Mouse (Mus musculus): Measurements from ENCODE around the gene Eif3j1.
A peak's percentile ranks its signal among the peaks of the same experiment; 100 is the strongest.
"Not testable (repeated sequence)": the region's sequence is repeated elsewhere in the genome, so short reads cannot be mapped to it uniquely, and the experiment has no call there.

The Eif3j1 gene

GRCm38 (mm10) chr2:122027862-122028755 lies at the start of gene Eif3j1:
Gene Eif3j1 (plus strand): TSS chr2:122028546.
- DNase-seq (ENCODE audit: low spot score in 2 of 2), result peak; percentile 49 to 74

DNA sequence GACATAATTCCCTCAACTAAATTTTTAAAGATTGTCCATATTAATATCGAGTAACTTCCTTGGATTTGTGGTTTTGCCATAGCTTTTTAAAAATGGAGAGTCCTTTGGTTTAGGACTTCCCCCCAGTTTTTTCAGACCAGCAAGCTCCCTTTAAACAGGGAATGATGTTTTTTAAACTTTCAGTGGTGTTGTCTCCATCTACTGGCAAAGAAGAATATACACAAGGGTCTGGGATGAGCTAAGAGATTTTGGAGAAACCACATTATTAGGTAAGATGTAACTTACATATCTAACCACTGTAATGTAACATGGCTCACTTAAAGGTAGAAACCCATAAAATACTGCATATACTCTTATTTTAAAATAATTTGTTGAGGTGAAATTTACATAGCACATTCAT lies 32.6 kb upstream of the Eif3j1 start:
- DNase-seq (ENCODE audit: low spot score in 2 of 2), result no peak

DNA sequence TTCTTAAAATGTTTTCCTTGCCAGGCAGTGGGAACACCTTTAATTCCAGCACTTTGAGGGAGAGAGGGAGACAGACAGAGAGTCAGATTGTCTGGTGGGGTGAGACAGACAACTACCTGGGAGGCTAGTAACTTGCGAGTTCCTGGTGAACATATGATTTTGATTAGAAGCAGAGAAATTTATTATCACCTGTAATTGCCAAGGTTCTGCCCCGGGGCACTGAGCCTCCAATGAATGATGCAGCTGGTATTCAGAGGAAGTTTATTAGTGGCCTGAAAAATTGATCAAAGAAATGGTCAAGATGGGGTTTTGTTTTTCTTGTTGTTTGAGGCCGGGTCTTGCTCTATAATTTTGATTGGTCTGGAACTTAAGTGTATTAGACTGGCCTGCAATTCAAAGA lies 19.5 kb upstream of the Eif3j1 start:
- DNase-seq (ENCODE audit: low spot score in 2 of 2), result no peak

DNA sequence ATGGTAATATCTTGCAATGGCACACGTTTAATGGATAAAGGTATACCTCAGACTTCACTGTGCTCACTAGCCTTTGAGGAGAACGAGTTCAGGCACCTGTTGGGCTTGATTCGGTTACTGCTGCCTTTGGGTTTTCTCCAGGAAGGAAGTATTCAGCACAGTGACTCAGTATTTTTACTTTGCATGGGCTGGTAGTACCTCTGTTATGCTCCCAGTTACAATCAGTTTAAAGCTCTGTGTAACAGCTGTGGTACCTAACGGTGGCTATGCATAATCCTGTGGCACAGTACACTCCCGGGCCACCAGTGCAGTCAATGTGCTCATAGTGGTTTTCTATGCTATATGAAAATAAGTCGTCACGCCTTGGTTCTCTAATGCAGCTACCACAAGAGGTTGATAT lies 16.9 kb upstream of the Eif3j1 start:
- no peak for DNase-seq (ENCODE audit: low spot score in 2 of 2)

GRCm38 (mm10) chr2:122018705-122019104 lies 9.6 kb upstream of the Eif3j1 start:
- DNase-seq (ENCODE audit: low spot score in 2 of 2), result no peak

GRCm38 (mm10) chr2:122022284-122022683 lies 6.1 kb upstream of the Eif3j1 start:
- DNase-seq (ENCODE audit: low spot score in 2 of 2), result no peak

DNA sequence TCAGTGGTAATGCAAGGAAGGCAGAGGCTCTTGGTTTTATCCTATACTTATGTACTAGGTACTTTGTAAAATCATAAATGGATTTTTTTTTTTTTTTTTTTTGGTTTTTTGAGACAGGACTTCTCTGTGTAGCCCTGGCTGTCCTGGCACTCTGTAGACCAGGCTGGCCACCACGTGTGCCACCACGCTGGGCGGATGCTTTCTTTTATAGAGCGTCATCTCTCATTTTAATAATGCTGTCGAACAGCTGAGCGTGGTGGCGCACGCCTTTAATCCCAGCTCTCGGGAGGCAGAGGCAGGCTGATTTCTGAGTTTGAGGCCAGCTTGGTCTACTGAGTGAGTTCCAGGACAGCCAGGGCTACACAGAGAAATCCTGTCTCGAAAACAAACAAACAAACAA lies 1.3 kb upstream of the Eif3j1 start:
- DNase-seq (ENCODE audit: low spot score in 2 of 2), result not testable (repeated sequence)

DNA sequence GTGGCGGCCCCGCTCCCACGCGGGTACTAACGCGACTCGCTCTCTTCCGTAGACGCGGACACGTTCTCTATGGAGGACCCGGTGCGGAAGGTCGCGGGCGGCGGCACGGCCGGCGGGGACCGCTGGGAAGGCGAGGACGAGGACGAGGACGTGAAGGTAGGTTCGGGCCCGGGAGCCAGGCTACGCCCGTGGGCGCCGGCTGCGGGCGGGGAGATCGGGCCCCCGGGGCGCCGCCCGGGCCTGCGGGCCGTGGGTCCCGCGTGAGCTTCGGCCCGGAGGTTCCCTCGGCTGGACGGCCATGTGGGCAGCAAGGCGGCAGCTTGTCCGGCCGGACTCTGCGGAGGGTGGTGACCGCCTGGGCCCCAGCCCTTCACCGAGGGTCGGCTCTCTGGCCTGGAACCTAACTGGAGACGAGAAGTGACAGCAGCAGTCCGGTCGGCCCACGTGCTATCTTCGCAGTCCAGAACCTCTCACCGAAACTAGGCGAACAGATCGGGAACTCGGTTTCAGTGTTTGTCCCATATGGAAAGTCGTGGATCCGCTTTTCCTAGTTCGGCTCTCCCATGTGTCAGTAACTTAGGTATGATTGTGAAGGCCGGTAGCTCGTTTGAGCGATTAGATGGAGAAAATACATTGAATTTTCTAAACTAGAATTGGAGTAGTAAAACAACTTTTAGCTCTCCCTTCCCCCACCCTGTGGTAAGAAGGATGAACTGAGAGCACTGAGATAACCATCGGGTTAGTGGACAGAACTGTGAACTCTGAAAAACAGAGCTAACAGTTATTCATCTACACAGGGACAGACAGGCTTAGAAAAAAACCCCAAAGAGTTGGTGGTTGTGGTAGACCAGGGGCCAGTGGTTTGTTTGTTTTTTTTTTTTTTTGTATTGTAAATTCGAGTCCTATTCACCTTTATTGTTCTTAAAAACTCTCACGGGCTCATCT lies 682 bp downstream of the Eif3j1 start:
- DNase-seq (ENCODE audit: low spot score in 2 of 2), result no peak

- no peak for DNase-seq (ENCODE audit: low spot score in 2 of 2)
Measured at GRCm38 (mm10) chr2:122031970-122032369, 3.6 kb downstream of the Eif3j1 start.

DNA sequence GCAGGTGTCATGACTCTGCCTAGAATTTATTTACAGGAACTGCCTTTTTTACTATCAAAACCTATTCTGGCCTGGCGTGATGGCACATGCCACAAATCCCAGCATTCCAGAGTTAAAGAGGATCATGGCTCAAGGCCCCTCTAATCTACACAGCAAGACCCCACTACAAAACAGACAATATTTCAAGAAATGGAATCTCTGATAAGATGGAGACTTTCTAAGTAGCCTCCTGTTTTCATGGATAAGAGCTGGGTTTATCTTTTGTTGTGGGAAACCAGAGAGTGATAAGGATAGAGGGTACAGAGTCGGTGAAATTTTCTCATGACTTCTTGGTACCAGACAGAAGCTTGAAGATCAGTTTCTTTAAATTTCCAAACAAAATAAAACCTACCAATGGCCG lies 7.7 kb downstream of the Eif3j1 start:
- DNase-seq (ENCODE audit: low spot score in 2 of 2), result no peak

DNA sequence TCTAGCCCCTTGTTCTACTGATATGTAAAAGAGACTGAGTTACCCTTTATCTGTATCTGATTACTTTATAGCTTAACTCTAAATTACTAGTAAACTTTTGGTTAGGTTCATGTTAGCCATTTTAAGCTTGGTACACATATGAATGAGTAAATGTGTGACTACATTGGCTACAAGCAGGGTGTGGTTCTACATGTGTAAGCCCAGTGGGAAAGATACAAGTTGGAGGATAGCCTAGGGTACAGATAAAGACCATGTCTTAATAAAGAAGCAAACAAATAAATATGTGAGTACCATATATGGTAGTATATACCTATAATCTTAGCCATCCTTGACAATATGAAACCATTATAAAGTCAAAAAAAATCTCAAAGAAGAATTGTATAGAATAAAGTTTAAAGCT lies 15.6 kb downstream of the Eif3j1 start:
- DNase-seq (ENCODE audit: low spot score in 2 of 2), result no peak

DNA sequence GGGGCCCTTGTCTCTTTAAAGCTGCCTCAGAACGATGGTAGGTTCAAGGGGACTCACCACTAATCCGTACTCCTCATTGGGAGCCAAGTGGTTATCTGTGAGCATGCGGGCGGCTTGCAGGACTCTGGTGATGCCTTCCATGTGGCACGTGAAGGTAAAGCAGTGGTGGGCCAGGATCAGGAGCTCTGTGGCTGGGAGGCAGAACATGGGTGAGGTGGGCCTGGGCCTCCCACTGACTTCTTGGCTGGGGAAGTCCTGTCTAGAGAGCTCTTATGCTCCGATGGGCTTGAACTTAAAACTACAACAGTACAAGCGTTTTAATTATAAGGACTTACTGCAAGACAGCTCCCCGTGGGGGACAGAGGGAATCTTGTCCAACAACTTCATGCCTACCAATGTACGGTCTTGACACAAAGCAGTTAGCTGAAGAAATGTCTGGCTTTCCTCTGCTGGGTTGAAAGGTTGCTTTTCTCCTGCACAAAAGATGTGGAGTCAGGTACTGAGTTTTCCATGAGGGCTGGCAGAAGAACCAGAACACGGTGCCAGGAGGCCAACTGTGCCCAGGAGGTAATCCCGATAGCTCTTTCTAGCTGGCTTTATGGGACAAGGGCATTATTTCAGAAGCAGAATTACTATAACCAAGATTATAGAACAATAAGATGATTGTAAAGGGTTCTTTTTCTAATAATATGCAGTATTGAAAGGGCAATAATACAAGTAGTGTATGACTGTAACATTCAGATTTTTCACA lies 31.2 kb downstream of the Eif3j1 start:
- no peak for DNase-seq (ENCODE audit: low spot score in 2 of 2)

- no peak for DNase-seq (ENCODE audit: low spot score in 2 of 2)
Measured at GRCm38 (mm10) chr2:122065200-122065969, 37.0 kb downstream of the Eif3j1 start.

DNA sequence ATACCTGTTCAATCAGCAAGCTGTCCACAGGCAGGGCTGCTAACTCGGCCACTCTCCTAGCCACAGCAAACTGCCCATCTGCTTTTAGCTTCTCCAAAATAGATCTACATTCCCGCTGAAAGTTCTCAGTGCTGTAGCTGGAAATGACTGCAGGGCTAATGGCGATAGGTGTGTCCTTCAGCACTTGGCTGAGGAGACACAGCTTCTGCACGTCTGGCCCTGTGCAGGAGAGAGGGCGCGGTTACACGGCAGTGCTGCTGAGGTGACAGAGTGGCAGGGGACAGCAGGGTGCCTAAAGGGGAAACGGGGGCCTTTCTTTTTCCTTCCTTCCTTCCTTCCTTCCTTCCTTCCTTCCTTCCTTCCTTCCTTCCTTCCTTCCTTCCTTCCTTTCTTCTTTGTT lies 37.9 kb downstream of the Eif3j1 start:
- no peak for DNase-seq (ENCODE audit: low spot score in 2 of 2)

DNA sequence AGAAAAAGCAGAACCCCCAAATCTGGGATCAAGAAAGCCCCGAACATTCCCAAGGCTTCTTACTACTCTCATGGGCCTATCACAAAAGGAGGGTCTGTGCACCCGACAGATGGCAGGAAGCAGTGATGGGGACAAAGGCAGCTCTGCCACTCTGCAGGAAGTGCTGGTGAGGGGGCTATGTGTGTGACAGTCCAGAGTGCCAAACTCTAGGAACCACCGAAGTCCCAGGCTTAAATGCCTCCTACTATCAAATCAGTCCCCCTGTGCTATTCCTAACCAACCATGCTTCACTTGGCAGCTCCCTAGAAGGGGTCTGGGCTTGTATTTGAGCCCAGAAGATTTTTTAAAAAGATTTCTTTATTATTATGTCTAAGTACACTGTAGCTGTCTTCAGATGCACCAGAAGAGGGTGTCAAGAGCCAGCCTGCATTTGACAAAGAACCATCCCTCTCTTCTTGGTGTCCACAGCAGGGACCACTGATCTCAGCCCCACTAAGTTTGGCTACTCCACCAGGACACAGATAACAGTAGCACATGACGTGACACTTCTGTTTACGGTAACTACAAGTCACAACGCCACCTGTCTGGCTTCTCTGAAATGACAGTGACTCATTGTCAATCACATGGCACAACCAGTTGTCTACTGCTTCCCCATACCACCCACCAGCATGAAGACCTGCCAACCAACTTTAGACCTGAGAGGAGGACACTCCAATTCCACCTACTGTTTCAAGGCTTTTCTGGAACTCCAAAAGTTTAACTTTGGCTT lies 41.0 kb downstream of the Eif3j1 start:
- DNase-seq (ENCODE audit: low spot score in 2 of 2), result no peak

- peak in 1 of 2 experiments; percentile 48 for DNase-seq (ENCODE audit: low spot score in 2 of 2)
Measured at GRCm38 (mm10) chr2:122069922-122070321, 41.6 kb downstream of the Eif3j1 start.

DNA sequence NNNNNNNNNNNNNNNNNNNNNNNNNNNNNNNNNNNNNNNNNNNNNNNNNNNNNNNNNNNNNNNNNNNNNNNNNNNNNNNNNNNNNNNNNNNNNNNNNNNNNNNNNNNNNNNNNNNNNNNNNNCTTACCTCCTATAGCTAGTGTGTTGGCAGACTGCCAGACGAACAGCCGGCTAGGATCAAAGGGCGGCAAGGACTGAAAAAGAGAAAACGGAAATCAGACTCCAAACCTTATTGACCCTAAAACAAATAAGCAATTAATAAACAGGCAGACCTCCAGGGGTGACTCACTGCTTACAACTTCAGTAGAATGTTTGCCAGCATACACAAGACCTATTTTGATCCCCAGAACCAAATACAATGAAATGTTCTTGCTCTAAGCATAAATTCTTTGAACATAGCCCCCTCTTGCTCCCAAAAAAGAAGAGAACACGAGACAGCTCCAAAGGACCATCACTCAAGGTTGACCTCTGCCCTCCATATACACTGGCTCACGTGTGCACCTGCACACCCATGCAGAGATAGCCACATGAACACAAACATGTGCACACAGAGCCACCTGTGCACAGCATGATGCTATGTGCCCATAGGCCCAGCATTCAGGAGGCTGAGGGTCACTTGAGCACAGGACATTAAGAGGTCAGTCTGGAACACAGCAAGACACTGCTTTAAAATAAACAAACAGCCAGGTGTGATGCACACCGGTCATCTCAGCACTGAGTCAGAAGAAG lies 53.5 kb downstream of the Eif3j1 start:
- DNase-seq (ENCODE audit: low spot score in 2 of 2), result no peak

- DNase-seq (ENCODE audit: low spot score in 2 of 2), result no peak
Measured at GRCm38 (mm10) chr2:122086446-122086845, 58.1 kb downstream of the Eif3j1 start.

GRCm38 (mm10) chr2:122093844-122094243 lies 65.5 kb downstream of the Eif3j1 start:
- DNase-seq (ENCODE audit: low spot score in 2 of 2), result no peak

DNA sequence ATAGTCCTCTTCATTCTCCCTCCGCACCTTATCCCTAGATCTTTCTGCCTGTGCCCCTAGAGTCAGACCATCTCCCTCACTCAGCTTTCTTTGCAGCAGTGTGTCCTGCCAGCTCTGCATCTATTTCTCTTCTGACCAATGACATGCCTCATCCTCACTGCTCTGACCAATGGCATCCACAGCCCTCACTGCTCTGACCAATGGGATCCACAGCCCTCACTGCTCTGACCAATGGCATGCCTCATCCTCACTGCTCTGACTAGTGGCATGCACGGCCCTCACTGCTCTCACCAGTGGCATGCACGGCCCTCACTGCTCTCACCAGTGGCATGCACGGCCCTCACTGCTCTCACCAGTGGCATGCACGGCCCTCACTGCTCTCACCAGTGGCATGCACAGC lies 69.3 kb downstream of the Eif3j1 start:
- DNase-seq (ENCODE audit: low spot score in 2 of 2), result not testable (repeated sequence)
